Mouse (Mus musculus) heart, adult 2 months (tissue): ENCODE data around the gene Prmt3. TPM values are rescaled to one million over a fixed set of nuclear protein-coding genes. Genes with fewer than 3 reads are reported as not detected.

Experiments
- DNase-seq, 2 experiments: peaks; one replicate each; pipeline ENCODE4 v3.0.0; 2021
- H3K27ac ChIP-seq: fragments of 200-600 bp; 2 replicates; pipeline ENCODE4 v1.8.1; 2022
- H3K27me3 ChIP-seq: fragments of 200-500 bp; 2 replicates; pipeline ENCODE4 v1.6.1; 2012; ENCODE audit warnings: mild to moderate bottlenecking, low read length, inconsistent platforms, mixed read lengths; ENCODE audit not compliant: control insufficient read depth, insufficient read depth
- H3K36me3 ChIP-seq: fragments of 200-500 bp; 2 replicates; pipeline ENCODE4 v1.6.1; 2012; ENCODE audit warnings: low read length, inconsistent platforms; ENCODE audit not compliant: control insufficient read depth, insufficient read depth
- H3K4me1 ChIP-seq: fragments of 200-500 bp; 2 replicates; pipeline ENCODE4 v1.6.1; 2011; ENCODE audit warnings: low read length; ENCODE audit not compliant: control insufficient read depth, insufficient read depth
- H3K4me3 ChIP-seq: fragments of 200-600 bp; 2 replicates; pipeline ENCODE4 v1.8.1; 2022
- H3K79me2 ChIP-seq: fragments of 200-500 bp; replicated peaks from 2 replicates; pipeline ENCODE4 v1.6.1; 2012; ENCODE audit warnings: mild to moderate bottlenecking, inconsistent platforms, low read length, moderate library complexity, mixed read lengths; ENCODE audit not compliant: control insufficient read depth, insufficient read depth
- H3K9ac ChIP-seq: fragments of 200-500 bp; 2 replicates; pipeline ENCODE4 v1.6.1; 2012; ENCODE audit warnings: low read depth, mild to moderate bottlenecking, control low read depth, inconsistent platforms, low read length, mixed read lengths
- CTCF ChIP-seq: fragments of 200-600 bp; IDR thresholded peaks from 2 replicates; pipeline ENCODE4 v1.8.1; 2022; ENCODE audit warnings: antibody characterized with exemption, mild to moderate bottlenecking, moderate library complexity
- EP300 ChIP-seq: fragments of 200-500 bp; IDR thresholded peaks from 2 replicates; pipeline ENCODE4 v1.6.1; 2011; ENCODE audit warnings: low read depth, low read length, control low read depth; ENCODE audit not compliant: insufficient read depth
- POLR2A ChIP-seq: fragments of 200-500 bp; IDR thresholded peaks from 2 replicates; pipeline ENCODE4 v1.6.1; 2011; ENCODE audit warnings: mild to moderate bottlenecking, low read depth, low read length, control low read depth; ENCODE audit not compliant: insufficient read depth
- WGBS: fragments of 180-500 bp; shearing (Covaris S2); methylation state at CpG from one replicate; pipeline ENCODE4 v1.1.7; 2018; 5-methylcytosine and 5-hydroxymethylcytosine counted together
- intact Hi-C: fragments of 180-260 bp; cut with DNase I; formaldehyde crosslinking; loops from one replicate; pipeline ENCODE4 v1.15.1; 2025
- polyA plus RNA-seq: library from polyadenylated mRNA; depleted of rRNA; stranded (reverse); fragments of >200 nt; gene quantifications from 2 replicates; pipeline ENCODE4 v1.2.3, GENCODE M21; 2012
- total RNA-seq, 2 experiments: library from RNA; stranded (reverse); gene quantifications; 2 replicates each; pipeline ENCODE4 v1.2.3; 2021

The Prmt3 gene
- total and polyA plus RNA-seq, 3 experiments, result 10.1 to 14.3 (median 12.5) TPM

DNA sequence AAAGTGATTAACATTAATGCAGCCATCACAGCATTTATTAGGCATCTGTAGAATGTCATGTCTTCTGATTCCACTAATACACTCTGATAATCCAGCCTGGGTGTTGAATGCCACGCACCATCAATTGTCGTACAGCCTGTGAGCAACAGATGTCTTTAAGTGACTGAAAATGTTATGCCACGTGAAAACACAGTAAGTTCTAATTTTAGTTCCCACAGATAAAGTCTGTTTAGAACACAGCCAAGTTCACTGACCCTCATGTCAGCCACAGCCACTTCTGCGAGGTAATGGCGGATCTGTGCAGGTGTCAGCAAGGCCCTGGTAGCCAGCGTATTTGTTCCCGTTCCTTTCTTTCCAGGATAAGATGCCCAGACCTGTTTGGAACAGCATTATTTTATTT is 12.0 kb upstream of the Prmt3 start:
- H3K4me1 ChIP-seq, result no peaks in the 10 kb centered on the region
- DNase-seq, result no peak
- H3K9ac ChIP-seq, result no peak overlapping the region
- TF ChIP-seq EP300 (no peak), POLR2A (no peak), CTCF (no peak)
- 65% methylated on average over 7 of the region's 7 CpGs for WGBS
- no peak overlapping the region for H3K4me3 ChIP-seq
- intact Hi-C loops, result no loop called here
- peaks cover 3% of the 10 kb centered on the region for H3K36me3 ChIP-seq
- no peak overlapping the region for H3K27ac ChIP-seq
- H3K79me2 ChIP-seq, result no peaks in the 10 kb centered on the region
- no peaks in the 10 kb centered on the region for H3K27me3 ChIP-seq

DNA sequence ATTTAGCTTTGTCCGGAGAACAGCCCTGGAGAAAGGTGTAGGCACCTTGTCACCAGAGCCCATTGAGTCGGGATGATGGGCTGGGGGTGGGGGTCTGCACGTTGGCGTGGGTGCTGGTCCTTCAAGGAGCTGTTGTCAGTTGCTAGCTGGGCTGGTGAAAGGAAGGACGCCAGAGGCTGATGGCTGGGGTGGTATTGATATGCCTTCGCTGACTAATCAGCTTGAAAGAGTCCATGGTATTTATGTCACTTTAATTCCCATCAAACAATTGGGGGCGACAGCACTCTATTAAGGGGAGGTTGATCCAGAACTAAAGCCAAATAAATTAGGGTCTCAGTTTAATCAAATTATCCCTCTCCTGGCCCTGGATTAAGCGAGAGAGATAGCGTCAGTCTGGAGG is 9.6 kb upstream of the Prmt3 start:
- Histone ChIP-seq H3K27me3 (no peaks in the 10 kb centered on the region), H3K4me1 (no peaks in the 10 kb centered on the region), H3K4me3 (no peak overlapping the region), H3K79me2 (no peaks in the 10 kb centered on the region), H3K27ac (no peak overlapping the region), H3K36me3 (peaks cover 3% of the 10 kb centered on the region), H3K9ac (no peak overlapping the region)
- intact Hi-C loops, result no loop called here
- WGBS, result 71% methylated on average over 9 of the region's 9 CpGs
- no peak for TF ChIP-seq CTCF
- TF ChIP-seq EP300, result no peak
- no peak for TF ChIP-seq POLR2A
- no peak for DNase-seq

DNA sequence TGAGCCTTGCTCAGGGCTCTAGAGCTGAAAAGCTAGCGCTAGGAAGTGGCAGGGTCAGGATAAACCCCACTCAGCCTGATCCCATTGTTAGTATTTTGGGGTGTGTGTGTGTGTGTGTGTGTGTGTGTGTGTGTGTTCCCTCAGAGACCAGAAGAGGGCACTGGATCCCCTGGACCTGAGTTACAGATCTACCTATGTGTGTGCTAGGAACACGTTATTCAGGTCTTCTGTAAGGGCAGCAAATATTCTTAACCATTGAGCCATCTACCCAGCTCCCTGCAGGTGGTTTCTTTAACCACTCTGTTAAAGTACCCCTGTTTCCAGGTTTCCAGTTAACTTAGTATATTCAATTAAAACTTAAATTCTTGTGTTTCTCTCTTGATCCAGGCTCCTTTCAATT is 3.8 kb upstream of the Prmt3 start:
- no peak for DNase-seq
- no peak for TF ChIP-seq EP300
- 96% methylated on average over 2 of the region's 2 CpGs for WGBS
- H3K36me3 ChIP-seq, result no peaks in the 10 kb centered on the region
- no peak overlapping the region for H3K4me3 ChIP-seq
- H3K27me3 ChIP-seq, result no peaks in the 10 kb centered on the region
- intact Hi-C loops, result no loop called here
- no peak overlapping the region for H3K9ac ChIP-seq
- no peaks in the 10 kb centered on the region for H3K79me2 ChIP-seq
- H3K27ac ChIP-seq, result no peak overlapping the region
- 0 out of 2 replicates have a peak, but pooled peaks cover under 1% of the 10 kb centered on the region for H3K4me1 ChIP-seq

DNA sequence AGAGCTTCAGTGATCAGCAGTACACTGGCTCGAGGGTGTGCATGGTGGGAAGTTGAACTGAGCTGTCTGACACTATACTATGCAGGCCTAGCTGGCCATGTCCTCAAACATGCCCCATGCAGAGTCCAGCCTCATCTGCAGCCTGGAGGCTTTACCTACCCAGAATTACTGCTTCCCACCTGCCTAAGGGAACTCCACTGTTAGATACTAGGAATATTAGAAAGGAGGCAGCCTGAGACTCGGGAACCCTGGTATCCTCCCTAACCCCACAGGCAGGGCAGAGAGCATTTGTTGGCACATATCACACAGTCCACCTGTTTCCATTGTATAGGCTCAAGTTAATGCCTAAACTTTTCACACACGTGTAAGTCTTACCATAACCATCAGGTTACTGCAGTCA is 561 bp upstream of the Prmt3 start:
- Histone ChIP-seq H3K27ac (no peak overlapping the region), H3K79me2 (no peaks in the 10 kb centered on the region), H3K27me3 (no peaks in the 10 kb centered on the region), H3K4me3 (no peak overlapping the region), H3K9ac (no peak overlapping the region), H3K36me3 (no peaks in the 10 kb centered on the region; the same call in 1 of the 2 replicates), H3K4me1 (0 out of 2 replicates have a peak, but pooled peaks cover 1% of the 10 kb centered on the region)
- no peak for TF ChIP-seq POLR2A
- TF ChIP-seq CTCF, result no peak
- no peak for TF ChIP-seq EP300
- DNase-seq, result no peak
- intact Hi-C loops, result no loop called here
- 39% methylated on average over 3 of the region's 3 CpGs for WGBS

DNA sequence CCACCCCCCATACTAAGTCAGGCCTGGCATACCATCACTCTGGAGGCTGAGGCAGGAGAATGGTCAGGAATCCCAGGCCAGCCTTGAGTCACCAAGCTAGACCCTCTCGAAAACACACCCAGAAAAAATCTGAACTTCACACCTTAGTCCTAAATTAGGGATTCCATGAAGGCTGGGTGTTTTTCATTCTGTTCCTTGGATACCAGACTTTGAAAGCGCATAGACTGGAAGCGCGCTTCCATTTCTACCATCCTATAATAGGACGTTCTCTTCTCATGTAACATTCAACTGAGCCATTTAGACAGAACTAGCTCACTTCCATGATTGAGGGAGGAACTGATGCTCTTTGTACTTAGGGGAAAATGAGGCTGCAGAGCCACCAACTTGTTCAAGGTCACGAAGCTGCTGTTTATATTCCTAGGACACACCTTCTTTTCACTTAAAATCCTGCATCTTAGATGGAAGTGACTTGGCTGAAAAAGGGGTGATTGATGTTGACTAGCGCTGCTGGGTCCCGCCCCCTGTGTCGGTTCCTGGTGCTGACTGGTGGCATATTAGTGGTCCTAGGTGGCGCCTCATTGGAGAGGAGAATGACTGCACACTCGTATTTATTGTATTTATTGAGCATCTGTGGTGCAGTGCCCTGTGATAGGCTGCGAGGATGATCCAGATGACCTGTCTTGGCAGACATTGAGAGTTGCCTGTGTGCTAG is 914 bp downstream of the Prmt3 start:
- no peak overlapping the region for H3K27ac ChIP-seq
- no peak for DNase-seq
- WGBS, result 80% methylated on average over 12 of the region's 12 CpGs
- no peak overlapping the region for H3K9ac ChIP-seq
- TF ChIP-seq POLR2A (no peak), CTCF (no peak), EP300 (no peak)
- no peaks in the 10 kb centered on the region for H3K79me2 ChIP-seq
- H3K4me3 ChIP-seq, result peak overlapping the region; percentile 62
- intact Hi-C loops, result loop anchor here (1.0 kb wide), 1 partner anchor 144 kb away; no protein-coding TSS in a partner anchor
- H3K4me1 ChIP-seq, result 0 out of 2 replicates have a peak, but pooled peaks cover 1% of the 10 kb centered on the region
- no peaks in the 10 kb centered on the region; the same call in 1 of the 2 replicates for H3K36me3 ChIP-seq
- H3K27me3 ChIP-seq, result no peaks in the 10 kb centered on the region

DNA sequence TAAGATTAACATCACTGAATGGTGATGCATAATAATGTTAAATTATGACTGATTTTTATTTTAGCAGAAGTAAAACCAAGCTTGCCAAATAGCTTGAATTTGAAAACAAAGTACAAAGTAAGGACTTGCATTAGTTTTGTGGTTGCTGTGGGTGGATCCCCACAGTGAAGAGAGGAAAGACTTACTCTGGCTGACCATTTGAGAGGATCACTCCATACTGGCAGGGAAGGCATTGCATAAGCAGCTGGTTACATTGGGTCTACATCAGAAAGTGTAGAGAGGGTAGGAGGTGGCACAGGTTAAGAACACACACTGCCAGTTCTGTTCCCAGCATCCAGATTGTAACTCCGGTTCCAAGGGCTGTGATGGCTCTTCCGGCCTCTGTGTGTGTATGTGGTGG is 4.9 kb downstream of the Prmt3 start:
- DNase-seq, result no peak
- Histone ChIP-seq H3K27me3 (no peaks in the 10 kb centered on the region), H3K9ac (no peak overlapping the region), H3K4me1 (0 out of 2 replicates have a peak, but pooled peaks cover 1% of the 10 kb centered on the region), H3K27ac (no peak overlapping the region), H3K79me2 (no peaks in the 10 kb centered on the region), H3K4me3 (no peak overlapping the region), H3K36me3 (no peaks in the 10 kb centered on the region; the same call in 1 of the 2 replicates)
- no peak for TF ChIP-seq CTCF
- TF ChIP-seq POLR2A, result no peak
- TF ChIP-seq EP300, result no peak
- intact Hi-C loops, result no loop called here
- 88% methylated on average over 2 of the region's 2 CpGs for WGBS
